Mouse (Mus musculus) heart, embryonic 12.5 days (tissue): ENCODE results near the gene Rpl41. TPM values are rescaled to one million over a fixed set of nuclear protein-coding genes. Genes with fewer than 3 reads are reported as not detected.
"Not testable (repeated sequence)": the region's sequence is repeated elsewhere in the genome, so short reads cannot be mapped to it uniquely, and the experiment has no call there.

Source experiments
- ATAC-seq: fragments of 200-750 bp; cut with Nextera tagmentation; 2 replicates; pipeline ENCODE4 v1.8.0; 2017; ENCODE audit warnings: moderate TSS enrichment, moderate library complexity; ENCODE audit not compliant: insufficient number of reproducible peaks, low FRiP score
- H3K27ac ChIP-seq: fragments of 300-500 bp; sonication (generic); 2 replicates; pipeline ENCODE4 v1.5.1; 2016; ENCODE audit warnings: mild to moderate bottlenecking, moderate library complexity; ENCODE audit not compliant: poor library complexity, severe bottlenecking
- H3K27me3 ChIP-seq: fragments of 300-500 bp; sonication (generic); replicated peaks from 2 replicates; pipeline ENCODE4 v1.6.1; 2016; ENCODE audit warnings: mild to moderate bottlenecking, moderate library complexity
- H3K36me3 ChIP-seq: fragments of 300-500 bp; sonication (generic); 2 replicates; pipeline ENCODE4 v1.6.1; 2016; ENCODE audit warnings: mild to moderate bottlenecking, moderate library complexity
- H3K4me1 ChIP-seq: fragments of 300-500 bp; sonication (generic); replicated peaks from 2 replicates; pipeline ENCODE4 v1.6.1; 2016; ENCODE audit warnings: mild to moderate bottlenecking
- H3K4me2 ChIP-seq: fragments of 300-500 bp; sonication (generic); 2 replicates; pipeline ENCODE4 v1.6.1; 2016; ENCODE audit warnings: mild to moderate bottlenecking, moderate library complexity
- H3K4me3 ChIP-seq: fragments of 300-500 bp; sonication (generic); 2 replicates; pipeline ENCODE4 v1.5.1; 2016; ENCODE audit warnings: mild to moderate bottlenecking
- H3K9ac ChIP-seq: fragments of 300-500 bp; sonication (generic); 2 replicates; pipeline ENCODE4 v1.6.1; 2016; ENCODE audit warnings: mild to moderate bottlenecking, moderate library complexity
- H3K9me3 ChIP-seq: fragments of 300-500 bp; sonication (generic); replicated peaks from 2 replicates; pipeline ENCODE4 v1.6.1; 2016; ENCODE audit warnings: mild to moderate bottlenecking, moderate library complexity
- WGBS: fragments of 180-500 bp; shearing (Covaris S2); methylation state at CpG from one replicate; pipeline ENCODE4 v1.1.7; 2016; 5-methylcytosine and 5-hydroxymethylcytosine counted together
- polyA plus RNA-seq: library from polyadenylated mRNA; unstranded; fragments of >200 nt; fragmentation: Nextera tagmentation; extraction: Ambion mirVana; gene quantifications from 2 replicates; pipeline ENCODE4 v1.2.1, GENCODE M21; 2016

Rpl41 gene
- polyA plus RNA-seq, 1 experiment from 2014 or later = 2,341 TPM

DNA sequence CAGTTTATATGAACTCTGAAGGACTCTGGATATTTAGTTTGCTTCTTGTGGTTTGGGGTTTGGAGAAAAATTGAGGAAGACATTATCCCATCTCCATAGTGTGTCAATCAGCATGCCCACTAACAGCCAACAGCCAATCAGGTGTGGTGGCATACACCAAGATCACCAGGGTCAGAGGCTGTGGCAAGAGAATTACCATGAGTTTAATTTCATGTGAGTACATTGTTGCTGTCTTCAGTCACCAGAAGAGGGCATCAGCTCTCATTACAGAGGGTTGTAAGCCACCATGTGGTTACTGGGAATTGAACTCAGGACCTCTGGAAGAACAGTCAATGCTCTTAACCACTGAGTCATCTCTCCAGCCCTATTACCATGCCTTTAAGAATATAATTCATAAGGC is 7.2 kb upstream of the Rpl41 start:
- no peak overlapping the region for H3K27ac ChIP-seq
- H3K4me1 ChIP-seq = no peaks in the 10 kb centered on the region
- no peak for ATAC-seq
- no peak overlapping the region for H3K4me2 ChIP-seq
- H3K9ac ChIP-seq = no peak overlapping the region
- H3K27me3 ChIP-seq = no peaks in the 10 kb centered on the region
- H3K9me3 ChIP-seq = no peaks in the 10 kb centered on the region
- H3K36me3 ChIP-seq = peaks cover 46% of the 10 kb centered on the region
- H3K4me3 ChIP-seq = no peak overlapping the region

- not testable (repeated sequence) for H3K4me1 ChIP-seq, ATAC-seq, H3K27ac ChIP-seq, H3K4me2 ChIP-seq, H3K9ac ChIP-seq, H3K4me3 ChIP-seq, H3K27me3 ChIP-seq, H3K9me3 ChIP-seq
- peaks cover 40% of the 10 kb centered on the region for H3K36me3 ChIP-seq
- WGBS = 68% methylated on average over 1 of the region's 1 CpGs
These were observed 6.5 kb upstream of the Rpl41 start for GRCm38 (mm10) chr10:128555567-128555966.

DNA sequence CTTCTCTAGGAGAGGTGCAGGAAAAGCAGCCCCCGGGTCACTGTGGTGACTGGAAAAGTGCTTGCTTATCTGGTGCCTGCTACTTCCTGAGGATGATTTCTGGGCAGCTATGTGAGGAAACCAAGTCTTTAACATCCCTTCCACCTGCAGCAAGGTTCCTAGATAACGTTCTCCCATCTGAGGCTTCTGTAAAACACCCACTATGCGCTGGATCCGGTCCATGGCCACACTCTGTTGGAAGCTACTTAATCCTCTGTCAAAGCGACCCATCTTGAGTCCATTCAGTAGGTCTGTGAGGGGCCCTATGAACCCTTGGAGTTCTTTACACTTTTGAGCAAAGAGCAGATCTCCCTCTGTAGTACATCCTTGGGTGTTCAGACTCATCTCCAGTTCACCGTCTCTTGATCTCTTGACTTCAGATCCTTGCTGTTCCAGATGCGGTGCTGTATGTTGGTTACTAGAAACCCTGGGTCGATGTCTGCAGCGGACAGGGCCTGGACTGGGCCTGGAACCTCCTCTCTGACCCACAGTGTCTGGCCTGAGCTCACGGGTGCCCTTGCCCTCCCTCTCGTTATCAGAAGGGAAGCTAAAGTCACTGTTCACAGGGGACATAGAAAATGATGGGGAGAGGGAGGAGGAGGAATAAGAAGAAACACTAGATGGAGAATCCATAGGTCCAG is 1.2 kb upstream of the Rpl41 start:
- 75% methylated on average over 11 of the region's 11 CpGs for WGBS
- not testable (repeated sequence) for H3K4me1 ChIP-seq, H3K9me3 ChIP-seq, H3K27ac ChIP-seq, ATAC-seq, H3K4me3 ChIP-seq, H3K9ac ChIP-seq, H3K36me3 ChIP-seq, H3K4me2 ChIP-seq, H3K27me3 ChIP-seq

DNA sequence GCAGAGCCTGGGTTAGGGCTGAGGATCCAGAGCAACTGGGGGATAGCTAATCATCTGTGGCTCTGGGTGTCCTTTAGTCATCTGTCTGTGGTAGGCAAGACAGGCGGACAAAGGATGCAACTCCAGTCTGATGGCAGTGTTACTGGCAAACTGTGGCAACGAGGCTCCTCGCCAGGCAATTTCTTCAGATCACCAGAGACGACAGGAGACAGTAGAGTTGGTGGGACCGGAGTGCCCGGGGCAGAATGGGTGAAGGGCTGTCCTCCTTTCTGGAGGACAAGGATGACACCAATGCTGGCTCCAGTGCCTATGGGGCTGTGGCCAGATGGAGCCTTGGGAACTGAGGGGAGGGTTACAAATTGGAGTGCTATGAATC is 565 bp upstream of the Rpl41 start:
- not testable (repeated sequence) for H3K4me1 ChIP-seq, H3K27ac ChIP-seq, H3K4me3 ChIP-seq, H3K9me3 ChIP-seq, ATAC-seq, H3K27me3 ChIP-seq, H3K36me3 ChIP-seq
- 70% methylated on average over 6 of the region's 6 CpGs for WGBS
- Histone ChIP-seq H3K4me2 (0 out of 2 replicates have a peak overlapping the region, but pooled peaks have one; percentile 16), H3K9ac (0 out of 2 replicates have a peak overlapping the region, but pooled peaks have one; percentile 18)

DNA sequence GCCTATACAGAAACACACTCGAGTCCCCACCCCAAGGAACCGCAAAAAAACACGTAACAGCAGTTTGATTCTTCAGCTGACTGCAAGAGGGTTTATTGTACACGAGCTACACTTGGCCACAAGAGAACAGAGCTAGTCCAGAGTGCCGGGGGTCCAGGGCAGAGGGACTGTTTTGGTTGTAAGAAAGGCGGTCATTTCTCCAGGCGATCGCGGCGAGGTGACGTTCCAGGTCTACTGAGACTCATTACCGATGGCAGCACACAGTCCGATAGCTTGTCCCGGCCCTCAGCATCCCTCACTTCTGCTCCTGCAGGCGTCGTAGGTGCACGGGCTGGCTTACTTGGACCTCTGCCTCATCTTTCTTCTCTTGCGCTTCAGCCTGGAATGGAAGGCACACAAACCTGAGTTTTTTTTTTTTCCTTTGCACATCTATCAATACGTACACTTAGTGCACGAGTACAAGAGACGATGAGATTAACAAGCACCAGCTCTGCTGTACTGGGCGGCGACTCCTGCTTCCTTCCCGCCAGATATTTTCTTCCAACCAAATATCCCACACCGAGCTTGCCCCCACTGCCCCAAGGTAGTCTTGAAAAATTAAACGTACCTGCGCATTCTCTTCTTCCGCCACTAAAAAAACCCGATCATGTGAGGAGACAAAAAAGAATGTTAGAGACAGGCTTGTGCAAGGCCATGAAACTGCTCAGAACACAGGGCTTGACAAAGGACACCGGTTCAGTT is 884 bp downstream of the Rpl41 start:
- not testable (repeated sequence) for H3K9me3 ChIP-seq, H3K27me3 ChIP-seq, ATAC-seq
- Histone ChIP-seq H3K4me1 (peaks cover 20% of the 10 kb centered on the region), H3K9ac (peak overlapping the region; percentile 91), H3K4me3 (peak overlapping the region; percentile 70), H3K4me2 (peak overlapping the region; percentile 93), H3K36me3 (peaks cover 24% of the 10 kb centered on the region), H3K27ac (peak overlapping the region; percentile 96)
- WGBS = under 1% methylated on average over 30 of the region's 30 CpGs

GRCm38 (mm10) chr10:128547361-128548032 is 1.6 kb downstream of the Rpl41 start, which contains the start of gene Zc3h10:
TSS of gene Zc3h10 (minus strand) at chr10:128547774.
- Histone ChIP-seq H3K4me2 (peak within 1 kb of the TSS; percentile 93), H3K9ac (peak within 1 kb of the TSS; percentile 91), H3K27me3 (no peaks in the 10 kb centered on the region), H3K36me3 (peaks cover 32% of the 10 kb centered on the region), H3K27ac (peak within 1 kb of the TSS; percentile 96), H3K9me3 (no peaks in the 10 kb centered on the region), H3K4me3 (peak within 1 kb of the TSS; percentile 70), H3K4me1 (peaks cover 25% of the 10 kb centered on the region)
- ATAC-seq = peak; percentile 91
- under 1% methylated on average over 50 of the region's 50 CpGs for WGBS

- no peaks in the 10 kb centered on the region for H3K9me3 ChIP-seq
- H3K4me1 ChIP-seq = peaks cover 25% of the 10 kb centered on the region
- 20% methylated on average over 7 of the region's 7 CpGs for WGBS
- peak overlapping the region; percentile 93 for H3K4me2 ChIP-seq
- no peaks in the 10 kb centered on the region for H3K27me3 ChIP-seq
- peak overlapping the region; percentile 96 for H3K27ac ChIP-seq
- peaks cover 38% of the 10 kb centered on the region for H3K36me3 ChIP-seq
- peak overlapping the region; percentile 83 for H3K9ac ChIP-seq
- ATAC-seq = no peak
- H3K4me3 ChIP-seq = peak overlapping the region; percentile 70
These were observed 2.3 kb downstream of the Rpl41 start for GRCm38 (mm10) chr10:128546787-128547186.

DNA sequence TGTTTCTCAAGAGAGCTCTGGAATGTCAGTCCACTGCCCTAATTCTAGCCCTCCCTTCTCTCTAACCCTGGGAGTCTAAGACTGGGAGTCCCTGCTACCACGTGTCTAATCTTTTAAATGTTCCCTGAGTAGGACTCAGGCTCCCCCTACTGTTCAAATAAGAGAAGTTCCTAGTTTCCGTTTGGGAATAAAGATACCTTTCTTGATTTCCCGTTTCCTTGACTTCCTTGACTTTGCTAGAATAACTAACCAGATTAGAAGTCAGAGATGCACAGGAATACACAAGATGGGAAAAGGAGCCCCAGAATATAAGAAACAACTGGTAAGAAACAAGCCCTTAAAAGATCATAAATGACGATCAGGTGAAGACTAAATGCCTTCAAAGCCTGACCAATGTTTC is 2.7 kb downstream of the Rpl41 start:
- H3K9me3 ChIP-seq = no peaks in the 10 kb centered on the region
- no peaks in the 10 kb centered on the region for H3K27me3 ChIP-seq
- peaks cover 40% of the 10 kb centered on the region for H3K36me3 ChIP-seq
- peak overlapping the region; percentile 96; the same call in 1 of the 2 replicates for H3K27ac ChIP-seq
- H3K4me3 ChIP-seq = peak overlapping the region; percentile 70
- no peak for ATAC-seq
- peak overlapping the region; percentile 83 for H3K9ac ChIP-seq
- peak overlapping the region; percentile 93 for H3K4me2 ChIP-seq
- WGBS = 11% methylated on average over 4 of the region's 4 CpGs
- H3K4me1 ChIP-seq = peaks cover 25% of the 10 kb centered on the region

GRCm38 (mm10) chr10:128545570-128545898 is 3.6 kb downstream of the Rpl41 start:
- Histone ChIP-seq H3K4me2 (no peak overlapping the region), H3K27ac (no peak overlapping the region), H3K4me3 (no peak overlapping the region), H3K9ac (no peak overlapping the region; the same call in 1 of the 2 replicates), H3K36me3 (peaks cover 44% of the 10 kb centered on the region), H3K27me3 (no peaks in the 10 kb centered on the region), H3K9me3 (no peaks in the 10 kb centered on the region), H3K4me1 (peaks cover 25% of the 10 kb centered on the region)
- no peak for ATAC-seq
- 87% methylated on average over 3 of the region's 3 CpGs for WGBS

GRCm38 (mm10) chr10:128544674-128545569 is 4.2 kb downstream of the Rpl41 start:
- H3K4me3 ChIP-seq = no peak overlapping the region
- peaks cover 25% of the 10 kb centered on the region for H3K4me1 ChIP-seq
- H3K36me3 ChIP-seq = peaks cover 44% of the 10 kb centered on the region
- H3K27ac ChIP-seq = no peak overlapping the region
- no peak overlapping the region; the same call in 1 of the 2 replicates for H3K9ac ChIP-seq
- 93% methylated on average over 37 of the region's 37 CpGs for WGBS
- no peaks in the 10 kb centered on the region for H3K27me3 ChIP-seq
- ATAC-seq = no peak
- no peaks in the 10 kb centered on the region for H3K9me3 ChIP-seq
- H3K4me2 ChIP-seq = no peak overlapping the region
